ENCODE assay signal across 19 mouse cellular contexts in genomic region chr10:69919152-69919492, GRCm38 (mm10).
DNase-seq lines count a peak whose midpoint lies in the region; ATAC-seq and TF ChIP-seq lines count a peak whose summit lies in the region.
"Had no signal": no experiment of that assay in that cellular context is flagged by ENCODE, and none has a peak within 500 bp of the region (broad histone marks: within the 10 kb centered on the region; RNA-seq: fewer than 3 reads in every experiment).

No protein-coding gene starts in this region.

- no peak for TF ChIP-seq EP300 in liver, postnatal 0 days (IDR thresholded peaks at IDR 0.05; ENCODE audit: low read depth)

- H3K9ac ChIP-seq in liver, embryonic 12.5 days, result no peak overlapping the region
- H3K9ac ChIP-seq in liver, postnatal 0 days (replicated peaks), result no peak overlapping the region
- H3K9ac ChIP-seq: forebrain, postnatal 0 days; heart, embryonic 13.5 days; hindbrain, embryonic 12.5 days; hindbrain, embryonic 15.5 days had no signal

- 0 out of 2 replicates have a peak, but pooled peaks have one; percentile 20 for ATAC-seq in liver, embryonic 12.5 days
- no peak for ATAC-seq in liver, postnatal 0 days
- ATAC-seq in megakaryocyte, adult 5-6 weeks (ENCODE audit: poor library complexity, severe bottlenecking), result peak; percentile 61
- no peak for ATAC-seq in erythroid progenitor cell, adult 5-6 weeks (replicated peaks; ENCODE audit: low FRiP score, poor library complexity, severe bottlenecking)
- ATAC-seq: Patski had no signal

- TF ChIP-seq CTCF in liver, postnatal 0 days (IDR thresholded peaks at IDR 0.05; ENCODE audit: low read depth), result no peak
- no peak for TF ChIP-seq CTCF in bone marrow, adult 2 months (IDR thresholded peaks at IDR 0.05; ENCODE audit: control insufficient read depth, insufficient read depth, low read length)

- no peaks in the 10 kb centered on the region for H3K36me3 ChIP-seq in liver, embryonic 12.5 days
- no peaks in the 10 kb centered on the region for H3K36me3 ChIP-seq in liver, postnatal 0 days (replicated peaks; ENCODE audit: insufficient read depth, low read length)
- H3K36me3 ChIP-seq: G1E; hindbrain, embryonic 15.5 days had no signal

- H3K9me3 ChIP-seq in liver, embryonic 12.5 days (replicated peaks), result no peaks in the 10 kb centered on the region
- H3K9me3 ChIP-seq in liver, postnatal 0 days (ENCODE audit: low read length), result no peaks in the 10 kb centered on the region
- H3K9me3 ChIP-seq: heart, embryonic 10.5 days; heart, embryonic 13.5 days; hindbrain, embryonic 12.5 days; hindbrain, embryonic 15.5 days had no signal

- peaks cover 16% of the 10 kb centered on the region; the same call in 1 of the 2 replicates for H3K27me3 ChIP-seq in liver, embryonic 12.5 days (replicated peaks)
- no peaks in the 10 kb centered on the region for H3K27me3 ChIP-seq in liver, postnatal 0 days (ENCODE audit: insufficient read depth, low read length)
- H3K27me3 ChIP-seq: CH12.LX; heart, embryonic 13.5 days; hindbrain, embryonic 12.5 days; hindbrain, embryonic 15.5 days; Patski had no signal

- WGBS in liver, embryonic 12.5 days (ENCODE audit: insufficient replicate concordance), result 69% methylated on average over 5 of the region's 5 CpGs
- WGBS in liver, postnatal 0 days (ENCODE audit: insufficient replicate concordance), result 62% methylated on average over 5 of the region's 5 CpGs
- 40% methylated on average over 5 of the region's 5 CpGs for WGBS in bone marrow, adult 2 months

- no peak for DNase-seq in liver, postnatal 0 days
- DNase-seq in adipocyte (ENCODE audit: low spot score), result no peak
- DNase-seq: adrenal gland, adult 2 months; adrenal gland, postnatal 14 days; B cell, adult 2 months; gastrocnemius, postnatal 25 days; heart, adult 2 months had no signal

- H3K27ac ChIP-seq in liver, embryonic 12.5 days, result no peak overlapping the region
- no peak overlapping the region for H3K27ac ChIP-seq in liver, postnatal 0 days (ENCODE audit: low read depth)
- H3K27ac ChIP-seq in bone marrow, adult 2 months (ENCODE audit: control insufficient read depth, insufficient read depth, low read depth, low read length, poor library complexity), result 0 out of 2 replicates have a peak overlapping the region, but pooled peaks have one; percentile 31
- H3K27ac ChIP-seq: heart, adult 2 months; heart, embryonic 10.5 days; heart, embryonic 13.5 days; hindbrain, embryonic 12.5 days; hindbrain, embryonic 15.5 days had no signal

- H3K4me2 ChIP-seq in liver, embryonic 12.5 days, result no peak overlapping the region
- H3K4me2 ChIP-seq in liver, postnatal 0 days (ENCODE audit: low read depth, low read length), result no peak overlapping the region
- H3K4me2 ChIP-seq: heart, embryonic 13.5 days; hindbrain, embryonic 12.5 days; hindbrain, embryonic 15.5 days had no signal

- peaks cover 11% of the 10 kb centered on the region for H3K4me1 ChIP-seq in liver, embryonic 12.5 days
- H3K4me1 ChIP-seq in liver, postnatal 0 days (ENCODE audit: insufficient read depth), result peaks cover 13% of the 10 kb centered on the region
- H3K4me1 ChIP-seq in bone marrow, adult 2 months (ENCODE audit: control insufficient read depth, insufficient read depth, low read length), result no peaks in the 10 kb centered on the region; the same call in 1 of the 2 replicates

- TF ChIP-seq POLR2A in bone marrow, adult 2 months (IDR thresholded peaks at IDR 0.05; ENCODE audit: borderline replicate concordance, control insufficient read depth, low read depth, low read length), result no peak

- no peak overlapping the region for H3K4me3 ChIP-seq in liver, embryonic 12.5 days
- H3K4me3 ChIP-seq in liver, postnatal 0 days (ENCODE audit: low read depth, low read length), result no peak overlapping the region
- no peak overlapping the region for H3K4me3 ChIP-seq in bone marrow, adult 2 months (replicated peaks; ENCODE audit: control insufficient read depth, low read depth, low read length)
- H3K4me3 ChIP-seq: heart, adult 2 months; heart, embryonic 10.5 days; heart, embryonic 13.5 days; hindbrain, embryonic 12.5 days; hindbrain, embryonic 15.5 days had no signal

Comparison
In these comparisons a context has a peak if more than half of its experiments do, and no peak if none do; other contexts are left out.
1. ATAC-seq: peak in liver, embryonic 12.5 days (single experiment) and megakaryocyte, adult 5-6 weeks (single experiment); none in liver, postnatal 0 days (single experiment) and erythroid progenitor cell, adult 5-6 weeks (single experiment).